Mouse (Mus musculus) bone marrow macrophage, adult 2 months (primary cell): Measurements from ENCODE around the gene Usp35.

Source experiments
- CTCF ChIP-seq: IDR thresholded peaks from 2 replicates; pipeline ENCODE4 v1.5.1; 2012; ENCODE audit warnings: low read depth, mild to moderate bottlenecking, low read length, moderate library complexity
- POLR2A ChIP-seq: IDR thresholded peaks from 2 replicates; pipeline ENCODE4 v1.6.1; 2012; ENCODE audit warnings: mild to moderate bottlenecking, low read depth, low read length, borderline replicate concordance

DNA sequence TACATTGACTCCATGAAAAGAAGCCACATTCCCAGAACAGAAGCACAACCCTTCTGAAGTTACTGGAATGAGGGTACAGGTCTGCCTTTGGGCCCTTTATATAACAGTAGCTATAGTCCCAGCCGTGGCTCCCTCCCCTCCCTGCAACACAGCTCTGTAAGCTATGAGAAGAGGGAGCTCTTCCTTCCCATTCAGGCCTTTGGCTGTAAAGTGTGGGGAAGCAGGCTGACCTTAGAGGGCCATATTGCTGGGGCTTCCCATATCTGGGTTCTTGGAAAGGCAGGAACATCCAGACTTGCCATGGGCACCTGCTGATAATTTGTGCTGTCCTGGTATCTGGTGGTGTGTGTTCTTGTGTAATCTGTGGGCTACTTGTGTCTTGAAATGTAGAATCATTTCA is 24.3 kb downstream of the Usp35 start:
- no peak for TF ChIP-seq POLR2A
- no peak for TF ChIP-seq CTCF
